Mouse (Mus musculus) right cerebral cortex, adult 18-20 months (tissue): Measurements from ENCODE around the gene Gm10563.
A peak's percentile ranks its signal among the peaks of the same experiment; 100 is the strongest.

ENCODE experiments used
- DNase-seq: peaks from one replicate; pipeline ENCODE4 v3.0.0; 2022; ENCODE audit warnings: mixed read lengths

Gm10563 gene

DNA sequence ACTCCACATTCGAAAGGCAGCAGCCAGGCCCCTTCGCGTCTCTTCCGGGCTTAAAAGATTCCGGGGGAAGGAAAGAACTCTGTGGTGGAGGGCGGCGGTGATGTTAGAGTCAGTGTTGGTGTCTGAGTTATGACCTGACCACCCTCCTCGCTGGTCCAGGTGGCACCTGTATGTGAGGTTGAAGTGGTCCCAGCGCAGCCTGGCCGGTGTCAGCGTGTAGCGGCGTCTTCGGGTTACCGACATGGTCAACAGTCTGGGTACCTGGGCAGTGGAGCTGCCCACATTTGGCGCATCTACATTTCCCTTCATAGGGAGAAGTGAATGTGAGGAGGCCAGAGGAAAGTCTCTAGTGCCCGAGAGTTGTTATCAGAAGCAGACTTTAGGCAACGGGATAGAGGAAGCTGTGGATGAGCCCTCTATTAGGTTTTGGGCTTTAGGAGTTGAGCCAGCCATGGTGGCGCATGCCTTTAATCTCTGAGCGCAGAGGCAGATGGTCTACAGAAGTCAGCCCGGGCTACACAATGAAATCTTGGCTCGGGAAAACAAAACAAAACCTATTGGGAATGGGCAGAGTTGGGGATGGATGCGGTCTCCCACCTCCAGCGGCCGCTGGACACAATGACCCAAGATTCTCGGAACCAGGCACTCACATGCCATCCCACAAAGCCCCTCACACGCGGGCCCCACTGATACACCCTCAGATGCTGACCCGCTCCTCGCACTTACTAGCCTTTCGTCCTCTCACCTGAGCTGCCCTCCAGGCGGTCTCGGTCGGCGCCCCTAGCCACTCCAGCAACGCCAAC lies 7.3 kb upstream of the Gm10563 start:
- no peak for DNase-seq

DNA sequence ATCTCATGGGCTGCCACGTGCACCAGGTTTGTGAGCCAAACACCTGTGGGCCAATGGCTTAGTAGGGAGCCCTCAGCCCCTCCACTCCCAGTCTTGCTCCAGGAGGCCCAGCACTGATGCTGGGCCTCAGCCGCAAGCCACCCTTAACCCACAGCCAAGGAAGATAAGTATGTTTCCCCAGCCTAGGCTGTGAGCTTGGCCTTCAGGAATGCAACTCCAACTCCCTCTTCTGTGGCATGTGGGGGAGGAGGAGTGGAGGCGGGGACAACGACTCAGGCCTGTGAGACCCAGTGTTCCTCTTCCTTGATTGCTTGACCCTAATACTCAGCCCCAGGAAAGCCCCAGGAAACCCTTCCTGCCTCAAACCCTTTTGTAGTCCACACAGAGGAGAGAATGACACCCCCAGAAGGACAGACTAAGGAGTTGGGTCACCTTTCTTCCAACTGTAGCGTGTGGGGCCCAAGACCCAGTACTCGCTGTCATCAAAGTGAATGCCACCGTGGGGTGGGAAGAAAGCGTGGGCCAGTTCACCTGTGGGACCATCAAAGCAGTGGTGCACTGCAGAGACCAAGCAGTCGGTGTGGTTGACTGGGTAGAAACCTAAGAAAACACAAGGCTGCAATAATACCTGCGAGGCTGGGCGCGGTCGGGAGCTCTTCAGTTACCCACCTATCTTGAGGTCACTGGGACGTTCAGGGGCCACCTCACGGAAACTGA lies 6.5 kb upstream of the Gm10563 start:
- DNase-seq: no peak

DNA sequence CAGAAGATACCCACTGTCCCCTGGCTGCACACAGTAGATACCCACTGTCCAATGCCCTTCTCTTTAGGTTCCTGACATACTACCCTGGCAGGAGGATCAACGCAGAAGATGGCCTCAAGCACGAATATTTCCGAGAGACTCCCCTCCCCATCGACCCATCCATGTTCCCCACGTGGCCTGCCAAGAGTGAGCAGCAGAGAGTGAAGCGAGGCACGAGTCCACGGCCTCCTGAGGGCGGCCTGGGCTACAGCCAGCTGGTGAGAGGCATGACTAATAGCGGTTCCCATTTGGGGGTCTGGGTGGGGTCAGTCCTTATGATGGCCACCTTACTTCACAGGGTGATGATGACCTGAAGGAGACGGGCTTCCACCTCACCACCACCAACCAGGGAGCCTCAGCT lies 4.1 kb upstream of the Gm10563 start:
- DNase-seq: no peak

DNA sequence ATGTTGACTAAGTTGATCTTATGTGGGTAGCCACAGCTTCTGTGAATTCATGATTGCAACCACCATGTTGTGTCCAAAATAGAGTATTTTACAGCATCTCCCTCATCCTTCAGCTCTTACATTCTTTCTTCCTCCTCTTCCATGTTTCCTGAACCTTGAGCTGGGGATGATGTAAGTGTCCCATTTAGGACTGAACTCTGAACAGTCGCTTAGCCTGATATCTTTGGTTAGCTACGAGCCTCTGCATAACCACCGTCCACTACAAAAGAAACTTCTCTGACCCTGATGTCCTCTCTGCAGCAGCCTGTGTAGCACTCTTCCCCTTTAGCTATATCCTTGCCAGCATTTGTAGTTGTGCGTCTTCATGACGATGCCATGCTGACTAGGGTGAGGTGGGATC lies 513 bp upstream of the Gm10563 start:
- DNase-seq: no peak

- no peak for DNase-seq
Observed at GRCm38 (mm10) chr4:155643531-155643930, 1.7 kb downstream of the Gm10563 start.

- no peak for DNase-seq
Observed at GRCm38 (mm10) chr4:155635766-155636499, 9.3 kb downstream of the Gm10563 start.

GRCm38 (mm10) chr4:155630267-155630666 lies 14.9 kb downstream of the Gm10563 start:
- no peak for DNase-seq

DNA sequence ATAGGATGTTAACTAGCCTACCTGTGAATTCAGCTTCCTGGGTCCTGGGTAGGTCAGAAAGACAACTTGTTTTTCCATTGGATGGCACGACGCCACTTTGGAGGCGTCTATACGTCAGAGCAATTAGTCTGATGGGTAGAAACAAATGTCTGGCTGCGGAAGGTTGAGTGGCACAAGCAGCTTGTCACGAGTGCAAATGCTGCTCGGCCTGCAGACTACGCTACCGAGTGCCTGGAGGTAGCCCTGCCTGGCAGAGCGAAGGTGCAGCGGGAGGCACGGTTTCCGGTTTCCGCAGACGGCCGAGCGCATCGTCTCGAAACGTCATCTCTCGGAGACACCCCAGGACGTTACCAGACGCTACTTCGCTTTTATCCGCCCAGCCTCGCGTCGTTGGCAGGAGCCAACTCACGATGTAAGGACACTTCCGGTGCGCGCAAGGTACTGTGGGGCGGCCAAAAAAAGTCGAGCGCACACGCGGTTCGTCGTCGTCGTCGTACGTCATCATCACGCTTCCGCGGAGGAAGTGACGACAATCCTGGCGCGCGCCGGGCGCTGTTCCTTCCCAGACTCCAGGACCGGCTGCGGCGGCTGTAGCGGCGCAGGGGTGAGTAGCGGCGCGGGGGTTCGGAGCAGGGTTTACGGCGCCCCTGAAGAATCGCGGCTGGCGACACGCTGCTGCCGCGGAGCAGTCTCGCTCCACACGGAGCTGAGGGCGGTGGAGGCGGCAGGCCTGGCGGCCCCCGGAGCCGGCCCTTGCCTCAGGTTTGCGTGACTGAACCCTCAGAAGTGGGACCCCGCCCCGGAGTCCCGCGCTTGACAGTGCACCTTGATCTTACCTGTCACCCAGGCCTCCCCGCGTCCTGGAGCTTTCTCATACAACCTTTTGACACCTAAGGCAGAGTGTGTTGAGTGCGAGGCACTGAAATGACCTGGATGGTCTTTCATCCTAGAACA lies 20.6 kb downstream of the Gm10563 start, which contains the start of gene Cdk11b:
Cdk11b (plus strand) TSS at position 517 of the 954 bp plus-strand sequence.
- peak; percentile 98 for DNase-seq

- no peak for DNase-seq
Observed at GRCm38 (mm10) chr4:155618321-155618720, 26.9 kb downstream of the Gm10563 start.

- DNase-seq: no peak
Observed at GRCm38 (mm10) chr4:155613264-155613663, 31.9 kb downstream of the Gm10563 start.

- no peak for DNase-seq
Observed at GRCm38 (mm10) chr4:155611860-155612259, 33.3 kb downstream of the Gm10563 start.

- DNase-seq: no peak
Observed at GRCm38 (mm10) chr4:155606825-155607224, 38.4 kb downstream of the Gm10563 start.

DNA sequence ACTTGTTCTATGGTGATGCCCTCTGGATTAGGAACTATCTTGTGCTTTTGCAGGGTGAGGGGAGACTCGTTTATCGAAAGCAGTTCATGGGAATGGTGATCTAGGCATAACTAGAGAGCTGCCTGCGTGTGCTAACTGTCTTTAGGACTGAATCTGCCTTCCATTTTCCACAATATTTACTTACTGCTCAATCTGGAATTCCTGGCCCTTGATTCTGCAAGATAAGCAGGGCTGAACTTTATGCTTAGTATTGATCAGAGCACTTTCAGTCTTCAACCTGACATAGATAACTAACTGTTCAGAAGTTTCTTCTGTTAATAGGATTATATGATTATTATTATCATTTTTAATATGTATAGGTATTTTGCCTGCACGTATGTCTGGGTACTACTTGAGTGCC lies 40.1 kb downstream of the Gm10563 start:
- DNase-seq: no peak

DNA sequence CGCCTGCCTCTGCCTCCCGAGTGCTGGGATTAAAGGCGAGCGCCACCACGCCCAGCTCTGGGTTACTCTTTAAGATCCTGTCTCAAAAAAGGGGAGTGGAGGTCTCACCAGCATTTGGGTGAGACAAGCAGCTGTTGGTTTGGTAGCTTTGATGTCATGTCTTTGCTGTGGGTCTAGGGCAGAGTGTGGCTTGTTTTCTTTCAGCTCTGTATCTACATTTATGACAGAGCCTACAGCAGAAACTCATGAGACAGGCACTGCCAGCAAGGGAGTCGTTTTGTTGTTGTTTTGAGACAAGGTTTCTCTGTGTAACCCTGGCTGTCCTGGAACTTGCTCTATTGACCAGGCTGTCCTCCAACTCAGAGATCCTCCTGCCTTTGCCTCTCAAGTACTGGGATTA lies 41.4 kb downstream of the Gm10563 start:
- no peak for DNase-seq

GRCm38 (mm10) chr4:155602753-155603152 lies 42.5 kb downstream of the Gm10563 start:
- no peak for DNase-seq

GRCm38 (mm10) chr4:155601997-155602456 lies 43.2 kb downstream of the Gm10563 start:
- DNase-seq: no peak

DNA sequence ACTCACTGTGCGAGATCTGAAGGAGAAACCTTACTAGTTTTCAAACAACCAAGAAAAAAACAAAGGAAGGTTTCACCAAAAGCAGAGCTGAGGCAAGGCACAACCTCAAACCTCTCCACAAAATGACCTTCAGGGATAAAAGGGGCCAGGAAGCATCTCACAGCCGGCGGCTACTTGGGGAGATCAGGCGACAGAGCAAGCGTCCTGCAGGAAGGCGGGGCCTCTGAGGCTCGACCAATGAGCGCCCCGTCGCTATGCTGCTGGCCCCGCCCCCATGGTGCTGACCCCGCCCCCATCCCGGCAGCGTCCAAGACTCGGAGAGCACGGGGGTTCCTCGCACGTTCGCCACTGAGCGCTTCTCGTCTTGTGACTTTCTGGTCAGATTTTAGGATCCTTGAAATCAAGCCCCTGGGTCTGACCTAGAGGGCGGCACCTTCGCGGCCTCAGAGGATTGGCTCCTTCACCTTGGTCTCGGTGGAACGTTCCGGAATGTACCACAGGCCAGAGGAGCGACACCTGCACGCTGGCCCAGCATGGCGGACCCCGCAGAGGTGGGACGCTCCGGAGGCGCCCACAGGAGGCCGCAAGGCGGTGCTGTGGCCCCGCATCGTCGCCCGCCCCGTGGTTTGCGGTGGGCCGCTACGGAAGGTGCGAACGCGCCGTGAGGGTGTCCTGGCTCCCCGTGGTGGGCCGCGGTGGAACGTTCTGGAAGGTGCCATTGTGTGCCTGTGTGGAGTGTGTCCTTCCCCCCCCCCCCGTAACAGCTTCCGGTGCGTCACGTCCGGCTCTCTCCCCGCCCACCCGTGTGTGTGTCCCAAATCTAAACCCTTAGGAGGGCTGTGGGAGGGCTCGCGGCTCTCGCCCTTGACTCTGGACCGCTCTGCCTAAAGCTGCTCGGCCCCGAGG lies 43.9 kb downstream of the Gm10563 start, which contains the start of gene Slc35e2:
Slc35e2 (plus strand) TSS at position 326 of the 906 bp plus-strand sequence.
- DNase-seq: peak; percentile 92

DNA sequence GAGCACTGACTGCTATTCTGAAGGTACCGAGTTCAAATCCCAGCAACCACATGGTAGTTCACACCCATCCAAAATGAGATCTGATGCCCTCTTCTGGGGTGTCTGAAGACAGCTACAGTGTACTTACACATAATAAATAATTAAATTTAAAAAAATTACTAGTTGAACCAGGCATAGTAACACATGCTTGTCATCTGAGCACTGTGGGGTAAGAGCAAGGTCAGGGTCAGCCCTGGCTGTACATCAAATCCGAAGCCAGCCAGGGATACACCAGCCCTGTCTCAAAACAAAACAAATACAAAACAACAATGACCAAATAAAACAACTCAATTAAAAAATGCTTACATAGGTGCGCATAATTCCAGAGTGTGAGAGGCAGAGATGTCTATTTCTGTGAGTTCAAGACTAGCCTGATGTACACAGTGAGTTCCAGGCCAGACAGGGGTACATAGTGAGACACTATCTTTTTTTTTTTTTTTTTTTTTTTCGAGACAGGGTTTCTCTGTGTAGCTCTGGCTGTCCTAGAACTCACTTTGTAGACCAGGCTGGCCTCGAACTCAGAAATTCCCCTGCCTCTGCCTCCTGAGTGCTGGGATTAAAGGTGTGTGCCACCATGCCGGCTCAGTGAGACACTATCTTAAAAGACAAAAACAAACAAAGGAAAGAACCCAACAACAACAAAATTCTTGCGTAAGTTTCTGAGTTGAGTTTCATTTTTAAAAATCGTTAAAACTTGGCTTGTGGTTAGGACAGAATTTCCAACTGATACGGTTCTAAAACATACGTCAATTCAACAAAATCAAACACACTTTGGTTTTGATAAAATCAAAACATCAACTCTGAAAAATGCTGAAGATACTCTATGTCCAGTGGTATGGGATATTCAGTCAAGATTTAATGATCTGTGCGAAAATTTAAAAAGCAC lies 45.0 kb downstream of the Gm10563 start:
- no peak for DNase-seq

DNA sequence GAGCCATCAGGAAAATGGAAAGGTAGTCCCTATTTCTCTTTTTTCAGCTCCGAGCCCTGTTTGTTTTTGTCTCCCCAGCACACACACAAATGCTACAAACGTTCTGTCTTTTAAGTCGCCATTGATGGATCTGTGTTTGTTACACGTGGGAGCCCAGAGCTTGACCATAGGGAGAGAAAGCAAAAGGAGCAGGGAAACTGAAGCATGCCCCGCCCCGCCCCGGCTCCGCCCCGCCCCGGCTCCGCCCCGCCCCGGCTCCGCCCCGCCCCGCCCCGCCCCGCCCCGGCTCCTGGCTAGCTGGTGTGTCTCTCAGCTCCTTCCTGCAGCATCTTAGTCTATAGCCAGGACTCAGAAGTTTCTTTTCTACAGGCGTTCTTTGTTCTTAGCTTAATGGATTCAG lies 46.7 kb downstream of the Gm10563 start:
- no peak for DNase-seq

DNA sequence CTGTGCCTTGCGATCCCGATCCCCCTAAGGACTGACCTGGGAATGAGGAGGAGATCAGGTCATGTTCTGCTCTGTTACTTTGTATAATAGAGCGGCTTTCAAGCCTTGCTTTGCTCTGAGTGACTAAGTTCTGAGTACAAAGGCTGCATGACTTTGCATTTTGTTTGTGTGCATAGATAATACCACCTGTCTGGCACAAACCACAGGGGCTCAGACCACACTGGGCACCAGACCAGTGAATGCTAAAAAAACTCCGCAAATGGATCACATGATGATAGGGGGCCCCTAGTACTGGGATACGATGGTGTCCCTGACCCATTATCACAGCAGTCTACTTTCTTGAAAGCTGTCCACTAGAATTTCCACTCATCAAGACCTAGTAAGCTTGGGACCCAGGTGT lies 48.6 kb downstream of the Gm10563 start:
- DNase-seq: no peak
